Mouse (Mus musculus) stomach, postnatal 0 days (tissue): ENCODE data around the gene Clcn6. TPM values are rescaled to one million over a fixed set of nuclear protein-coding genes. Genes with fewer than 3 reads are reported as not detected.
A peak's percentile ranks its signal among the peaks of the same experiment; 100 is the strongest.

ENCODE experiments used
- ATAC-seq: fragments of 200-750 bp; cut with Nextera tagmentation; 2 replicates; pipeline ENCODE4 v1.8.0; 2017; ENCODE audit not compliant: low FRiP score, low TSS enrichment
- DNase-seq: peaks from one replicate; pipeline ENCODE4 v3.0.0-alpha.2; 2016; ENCODE audit warnings: low spot score
- H3K27ac ChIP-seq: fragments of 300-500 bp; sonication (generic); replicated peaks from 2 replicates; pipeline ENCODE4 v1.5.1; 2014; ENCODE audit warnings: mild to moderate bottlenecking, control low read depth
- H3K27me3 ChIP-seq: fragments of 300-500 bp; sonication (generic); 2 replicates; pipeline ENCODE4 v1.6.1; 2014; ENCODE audit warnings: low read length; ENCODE audit not compliant: control insufficient read depth, insufficient read depth
- H3K36me3 ChIP-seq: fragments of 300-500 bp; sonication (generic); 2 replicates; pipeline ENCODE4 v1.6.1; 2014; ENCODE audit warnings: low read length, mixed read lengths; ENCODE audit not compliant: control insufficient read depth, insufficient read depth
- H3K4me1 ChIP-seq: fragments of 300-500 bp; sonication (generic); replicated peaks from 2 replicates; pipeline ENCODE4 v1.6.1; 2014; ENCODE audit warnings: antibody characterized with exemption; ENCODE audit not compliant: control insufficient read depth, insufficient read depth
- H3K4me2 ChIP-seq: fragments of 300-500 bp; sonication (generic); replicated peaks from 2 replicates; pipeline ENCODE4 v1.6.1; 2014; ENCODE audit warnings: low read depth, mild to moderate bottlenecking, control low read depth, moderate library complexity
- H3K4me3 ChIP-seq: fragments of 300-500 bp; sonication (generic); 2 replicates; pipeline ENCODE4 v1.5.1; 2014; ENCODE audit warnings: low read depth, low read length, control low read depth
- H3K9ac ChIP-seq: fragments of 300-500 bp; sonication (generic); 2 replicates; pipeline ENCODE4 v1.6.1; 2014; ENCODE audit warnings: mild to moderate bottlenecking, low read length, control low read depth, mixed read lengths
- H3K9me3 ChIP-seq: fragments of 300-500 bp; sonication (generic); 2 replicates; pipeline ENCODE4 v1.6.1; 2016; ENCODE audit warnings: low read length; ENCODE audit not compliant: control insufficient read depth
- CTCF ChIP-seq: IDR thresholded peaks from 2 replicates; pipeline ENCODE4 v1.5.1; 2016; ENCODE audit warnings: antibody characterized with exemption, low read depth, mild to moderate bottlenecking, moderate library complexity
- EP300 ChIP-seq: optimal IDR thresholded peaks from 2 replicates; pipeline ENCODE3; 2016; ENCODE audit warnings: antibody characterized with exemption
- WGBS: fragments of 180-500 bp; shearing (Covaris S2); extraction: QIAGEN DNeasy Blood & Tissue Kit; methylation state at CpG from one replicate; pipeline ENCODE4 v1.1.7; 2014; 5-methylcytosine and 5-hydroxymethylcytosine counted together
- polyA plus RNA-seq: library from polyadenylated mRNA; unstranded; fragments of >200 nt; fragmentation: Nextera tagmentation; extraction: Ambion mirVana; gene quantifications from 2 replicates; pipeline ENCODE4 v1.2.1, GENCODE M21; 2015

The Clcn6 gene
- polyA plus RNA-seq, 1 experiment from 2014 or later, result 1.8 TPM

DNA sequence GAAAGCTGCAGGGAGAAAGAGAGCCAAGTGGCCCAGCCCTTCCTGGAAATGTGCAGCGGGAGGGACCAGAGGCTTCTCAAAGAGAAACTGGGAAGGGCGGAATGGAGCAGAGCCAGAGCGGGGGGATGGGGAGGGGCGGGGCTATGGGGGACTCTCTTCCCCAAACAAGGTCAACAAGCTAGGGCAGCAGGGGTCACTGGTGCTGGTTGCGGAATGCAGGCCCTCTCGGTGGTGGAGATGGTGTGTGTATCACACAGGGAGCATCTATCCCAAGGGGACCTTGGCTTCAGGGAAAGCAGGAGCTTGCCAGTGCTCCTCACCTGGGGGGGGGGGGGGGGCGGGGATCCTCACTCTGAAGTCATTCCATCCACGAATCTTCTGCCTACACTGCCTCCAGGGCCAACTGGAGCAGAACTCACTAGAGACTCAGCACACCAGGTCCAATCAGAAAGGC lies 45.7 kb upstream of the Clcn6 start:
- TF ChIP-seq CTCF (no peak), EP300 (no peak)
- DNase-seq (peak; percentile 71), ATAC-seq (peak; percentile 11; the same call in 1 of the 2 replicates)
- Histone ChIP-seq H3K4me3 (no peak overlapping the region), H3K27me3 (no peaks in the 10 kb centered on the region), H3K9ac (no peak overlapping the region), H3K36me3 (peaks cover 6% of the 10 kb centered on the region), H3K4me2 (peak overlapping the region; percentile 8; the same call in 1 of the 2 replicates), H3K9me3 (no peaks in the 10 kb centered on the region), H3K27ac (no peak overlapping the region), H3K4me1 (no peaks in the 10 kb centered on the region; the same call in 1 of the 2 replicates)
- WGBS, result 29% methylated on average over 7 of the region's 8 CpGs

- no peak for ATAC-seq
- no peak for DNase-seq
- 53% methylated on average over 21 of the region's 21 CpGs for WGBS
- H3K27ac ChIP-seq, result peak overlapping the region; percentile 53
- no peaks in the 10 kb centered on the region; the same call in 1 of the 2 replicates for H3K4me1 ChIP-seq
- H3K36me3 ChIP-seq, result peaks cover 6% of the 10 kb centered on the region
- no peak overlapping the region for H3K9ac ChIP-seq
- H3K4me2 ChIP-seq, result no peak overlapping the region
- no peak overlapping the region for H3K4me3 ChIP-seq
- H3K27me3 ChIP-seq, result no peaks in the 10 kb centered on the region
- H3K9me3 ChIP-seq, result no peaks in the 10 kb centered on the region
- TF ChIP-seq EP300 (no peak), CTCF (no peak)
These were observed 44.7 kb upstream of the Clcn6 start for GRCm38 (mm10) chr4:148083176-148083899.

DNA sequence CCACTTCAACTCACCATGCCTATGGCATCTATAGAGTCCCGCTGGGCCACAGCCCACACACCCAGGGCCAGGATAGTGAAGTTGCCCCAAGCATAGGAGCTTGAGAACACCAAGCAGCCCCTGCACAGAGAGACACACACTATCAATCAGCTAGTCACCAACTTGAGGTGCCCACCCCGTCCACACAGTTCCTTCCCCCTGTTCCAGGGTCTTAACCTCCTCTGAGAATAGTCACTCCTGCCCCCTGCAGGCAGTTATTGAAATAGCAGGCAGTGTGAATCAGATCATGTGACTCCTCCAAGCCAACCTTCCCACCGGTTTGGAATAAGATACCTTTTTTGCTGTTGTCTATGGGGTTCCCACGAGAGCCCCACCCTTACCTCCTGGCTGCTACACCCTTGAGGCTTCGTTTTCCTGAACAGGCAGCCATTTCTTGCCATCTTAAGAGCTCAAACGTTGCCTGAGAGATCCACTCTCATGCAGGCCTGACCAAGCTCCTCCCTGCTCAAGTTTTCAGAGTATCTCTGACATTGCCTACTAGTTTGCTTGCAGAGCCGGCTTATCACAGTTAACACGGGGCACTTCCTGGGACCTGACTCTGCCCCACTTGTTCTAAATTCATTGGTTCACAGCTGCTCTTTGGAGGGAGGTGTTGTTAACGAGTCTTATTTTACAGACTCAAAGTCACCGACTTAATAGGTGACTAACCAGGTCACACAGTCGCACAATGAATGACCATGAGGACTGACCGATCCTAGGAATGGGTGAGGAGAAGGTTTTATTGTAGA lies 43.8 kb upstream of the Clcn6 start:
- Histone ChIP-seq H3K27ac (peak overlapping the region; percentile 53; the same call in 1 of the 2 replicates), H3K36me3 (peaks cover 6% of the 10 kb centered on the region), H3K4me2 (no peak overlapping the region), H3K4me1 (no peaks in the 10 kb centered on the region), H3K9me3 (no peaks in the 10 kb centered on the region), H3K27me3 (no peaks in the 10 kb centered on the region), H3K4me3 (no peak overlapping the region), H3K9ac (no peak overlapping the region)
- ATAC-seq (peak; percentile 19; the same call in 1 of the 2 replicates), DNase-seq (peak; percentile 73)
- TF ChIP-seq EP300, result no peak
- TF ChIP-seq CTCF, result peak; percentile 81
- 50% methylated on average over 12 of the region's 12 CpGs for WGBS

DNA sequence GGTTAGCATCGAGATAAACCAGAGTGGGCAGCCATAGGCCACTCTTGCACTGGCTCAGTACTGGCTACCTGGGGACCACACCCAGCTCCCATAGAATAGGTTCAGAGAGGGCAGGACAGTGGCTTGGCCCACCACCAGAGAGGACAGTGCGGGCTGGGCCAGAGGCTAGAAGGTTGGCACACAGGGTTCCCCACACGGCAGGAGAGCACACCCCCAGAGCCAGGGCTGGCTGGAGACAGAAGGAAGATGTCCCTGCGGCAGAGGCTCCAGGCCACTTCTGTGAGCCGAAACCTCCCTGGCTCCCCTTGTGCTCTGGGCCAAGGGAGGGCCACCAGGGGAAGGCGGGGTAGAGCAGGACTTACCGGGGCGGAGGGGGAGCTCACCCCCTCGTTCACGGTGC lies 42.6 kb upstream of the Clcn6 start:
- Histone ChIP-seq H3K4me1 (no peaks in the 10 kb centered on the region), H3K36me3 (peaks cover 6% of the 10 kb centered on the region), H3K4me2 (no peak overlapping the region), H3K9me3 (no peaks in the 10 kb centered on the region), H3K27ac (no peak overlapping the region), H3K4me3 (no peak overlapping the region), H3K27me3 (no peaks in the 10 kb centered on the region), H3K9ac (no peak overlapping the region)
- no peak for TF ChIP-seq CTCF
- DNase-seq (no peak), ATAC-seq (no peak)
- WGBS, result 91% methylated on average over 10 of the region's 10 CpGs

DNA sequence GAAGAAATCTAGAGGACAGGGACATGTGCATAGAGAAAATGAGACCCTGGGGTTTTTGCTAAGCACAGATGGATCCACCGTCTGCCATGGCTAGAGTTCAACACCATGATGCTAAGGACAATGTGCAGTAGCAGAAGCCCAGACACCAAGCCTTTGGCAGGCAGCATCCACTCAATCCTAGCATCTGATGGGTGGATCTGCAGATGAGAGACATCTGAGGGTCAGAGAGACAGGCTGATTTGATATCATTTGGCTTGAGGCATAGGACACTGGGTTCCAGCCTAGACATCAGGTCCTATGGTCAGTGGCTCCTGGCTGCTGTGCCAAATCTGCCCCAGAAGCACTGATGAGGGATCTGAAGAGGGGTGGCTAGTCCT lies 42.0 kb upstream of the Clcn6 start:
- H3K27me3 ChIP-seq, result no peaks in the 10 kb centered on the region
- H3K27ac ChIP-seq, result no peak overlapping the region
- H3K4me1 ChIP-seq, result no peaks in the 10 kb centered on the region
- WGBS, result 88% methylated on average over 1 of the region's 1 CpGs
- no peak overlapping the region for H3K4me2 ChIP-seq
- H3K36me3 ChIP-seq, result peaks cover 6% of the 10 kb centered on the region
- DNase-seq (no peak), ATAC-seq (no peak)
- TF ChIP-seq EP300, result no peak
- TF ChIP-seq CTCF, result no peak
- no peak overlapping the region for H3K4me3 ChIP-seq
- H3K9me3 ChIP-seq, result no peaks in the 10 kb centered on the region
- H3K9ac ChIP-seq, result no peak overlapping the region
